Mouse (Mus musculus): Measurements from ENCODE around the gene Otub1. TPM values are rescaled to one million over a fixed set of nuclear protein-coding genes. Genes with fewer than 3 reads are reported as not detected.
A peak's percentile ranks its signal among the peaks of the same experiment; 100 is the strongest.

The Otub1 gene
- total RNA-seq, 2 experiments from 2014 or later = 282 to 286 TPM

GRCm38 (mm10) chr19:7205326-7205725, 790 bp downstream of the Otub1 start:
- no peak for DNase-seq

DNA sequence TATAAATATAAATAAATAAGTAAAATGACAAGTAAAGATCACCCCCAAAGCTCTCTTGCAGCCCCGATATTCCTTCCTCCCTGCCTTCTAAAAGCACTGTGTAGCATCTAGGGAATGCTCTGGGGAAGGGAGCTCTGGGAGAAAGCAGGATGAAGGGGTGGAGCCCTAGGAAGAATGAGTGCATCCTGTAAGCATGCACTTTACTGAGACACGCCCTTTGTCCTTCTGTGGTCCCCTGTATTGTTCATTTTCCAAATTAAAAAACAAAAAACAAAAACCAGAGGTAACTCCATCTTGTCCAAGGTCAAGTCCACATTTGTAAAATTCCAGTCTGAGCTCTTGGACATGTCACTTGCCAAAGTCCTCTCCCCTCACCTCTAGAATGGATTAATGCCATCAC, 1.2 kb downstream of the Otub1 start:
- no peak for DNase-seq

- DNase-seq = no peak
Measured at GRCm38 (mm10) chr19:7200427-7200826, 5.7 kb downstream of the Otub1 start.

GRCm38 (mm10) chr19:7199089-7199488, 7.0 kb downstream of the Otub1 start:
- DNase-seq = no peak

GRCm38 (mm10) chr19:7197445-7197844, 8.7 kb downstream of the Otub1 start:
- no peak for DNase-seq

GRCm38 (mm10) chr19:7196741-7197270, 9.3 kb downstream of the Otub1 start:
- no peak for DNase-seq

DNA sequence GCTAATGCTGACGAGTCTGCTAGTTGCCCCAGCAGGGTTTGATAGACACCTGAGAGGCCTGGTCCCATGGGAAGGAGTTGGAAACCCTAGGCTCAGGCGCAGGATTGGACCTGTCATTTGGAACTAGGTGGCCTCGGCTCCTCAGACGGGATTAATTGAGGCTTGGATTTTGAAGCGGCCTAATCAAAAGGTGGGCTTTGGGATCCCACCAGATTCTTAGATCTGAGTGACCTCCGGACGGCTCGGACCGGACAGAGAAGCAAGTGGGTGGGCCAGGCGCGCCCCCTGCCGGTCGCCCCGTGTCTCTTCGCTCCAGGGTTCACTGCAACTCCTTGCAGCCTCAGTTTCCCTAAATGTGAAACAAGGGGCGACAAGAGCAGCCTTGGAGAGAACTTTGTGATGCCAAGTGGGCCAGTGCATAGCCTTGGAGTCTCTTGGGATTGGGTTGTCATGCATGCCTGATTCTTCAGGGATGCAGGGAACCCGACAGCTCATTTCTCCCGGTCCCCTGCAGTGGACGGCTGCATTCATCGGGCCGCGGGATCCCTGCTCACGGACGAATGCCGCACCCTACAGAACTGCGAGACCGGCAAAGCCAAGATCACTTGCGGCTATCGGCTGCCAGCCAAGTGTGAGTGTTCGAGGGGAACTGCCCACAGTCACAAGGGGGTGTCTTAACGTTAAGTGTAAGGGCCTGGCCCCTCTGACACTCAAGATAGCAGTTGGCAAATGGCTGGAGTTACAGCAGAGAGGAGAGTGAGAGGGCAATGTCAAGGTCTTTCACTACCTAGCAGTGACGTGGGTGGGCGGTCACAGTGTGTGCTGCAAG, 10.0 kb downstream of the Otub1 start:
- DNase-seq = peak in 1 of 2 experiments; percentile 58

DNA sequence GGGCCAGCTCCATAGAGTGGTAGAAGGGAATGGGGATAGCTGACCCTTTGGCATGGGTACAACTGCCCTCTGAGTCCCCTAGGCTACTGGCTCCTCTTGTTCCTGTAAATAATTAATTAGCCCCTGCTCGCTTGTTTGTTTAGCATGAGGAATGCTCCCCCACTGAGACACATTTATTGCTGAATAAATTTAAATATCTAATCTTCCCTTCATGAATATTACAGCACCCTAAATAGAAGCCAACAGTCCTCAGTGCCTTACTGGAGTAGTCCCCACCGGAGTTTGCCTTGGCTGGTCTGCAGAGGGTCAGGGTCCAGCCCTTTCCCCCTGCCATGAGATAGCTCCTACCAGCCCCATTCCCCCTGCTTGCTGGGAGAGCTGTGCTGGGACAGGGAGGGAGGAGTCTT, 13.6 kb downstream of the Otub1 start:
- no peak for DNase-seq

GRCm38 (mm10) chr19:7191639-7192038, 14.5 kb downstream of the Otub1 start:
- DNase-seq = no peak

GRCm38 (mm10) chr19:7190986-7191385, 15.1 kb downstream of the Otub1 start:
- no peak for DNase-seq

GRCm38 (mm10) chr19:7189026-7189425, 17.1 kb downstream of the Otub1 start:
- DNase-seq = no peak

DNA sequence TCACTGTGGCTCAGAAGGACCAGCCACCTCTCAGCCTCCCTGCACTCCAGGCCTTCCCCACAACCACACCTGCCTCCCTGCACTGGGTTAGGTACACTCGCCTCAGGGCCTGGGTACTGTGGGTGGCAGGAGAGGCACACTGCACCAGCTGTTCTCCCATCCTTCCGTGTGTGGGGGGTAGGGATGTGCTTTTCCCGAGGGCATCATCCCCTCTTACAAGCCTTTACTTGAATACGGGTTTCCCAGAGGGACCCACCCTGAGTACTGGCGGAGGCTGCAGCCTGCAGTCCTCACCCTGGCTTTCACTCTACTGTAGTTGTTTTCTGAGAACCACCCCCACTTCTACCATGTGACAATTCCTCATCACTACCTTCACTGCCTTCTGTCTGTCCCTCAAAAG, 19.0 kb downstream of the Otub1 start:
- DNase-seq = no peak

- DNase-seq = no peak
Measured at GRCm38 (mm10) chr19:7185715-7186291, 20.3 kb downstream of the Otub1 start.

DNA sequence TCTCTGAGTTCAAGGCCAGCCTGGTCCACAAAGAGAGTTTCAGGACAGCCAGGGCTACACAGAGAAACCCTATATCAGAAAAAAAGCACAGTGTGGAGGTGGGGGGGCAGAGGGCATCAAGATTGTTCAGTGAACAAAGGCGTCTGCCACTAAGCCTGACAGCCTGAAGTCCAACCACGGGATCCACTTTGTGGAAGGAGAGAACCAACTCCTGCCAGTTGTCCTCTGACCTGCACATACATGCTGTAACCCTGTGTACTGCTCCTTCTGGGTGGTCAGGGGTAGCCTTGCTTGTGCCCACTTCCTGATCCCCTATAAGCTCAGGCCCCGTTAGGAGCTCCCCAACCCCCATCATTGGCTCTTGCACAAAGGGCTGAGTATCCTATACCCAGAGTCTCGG, 21.1 kb downstream of the Otub1 start:
- DNase-seq = no peak

- no peak for DNase-seq
Measured at GRCm38 (mm10) chr19:7183419-7183818, 22.7 kb downstream of the Otub1 start.

DNA sequence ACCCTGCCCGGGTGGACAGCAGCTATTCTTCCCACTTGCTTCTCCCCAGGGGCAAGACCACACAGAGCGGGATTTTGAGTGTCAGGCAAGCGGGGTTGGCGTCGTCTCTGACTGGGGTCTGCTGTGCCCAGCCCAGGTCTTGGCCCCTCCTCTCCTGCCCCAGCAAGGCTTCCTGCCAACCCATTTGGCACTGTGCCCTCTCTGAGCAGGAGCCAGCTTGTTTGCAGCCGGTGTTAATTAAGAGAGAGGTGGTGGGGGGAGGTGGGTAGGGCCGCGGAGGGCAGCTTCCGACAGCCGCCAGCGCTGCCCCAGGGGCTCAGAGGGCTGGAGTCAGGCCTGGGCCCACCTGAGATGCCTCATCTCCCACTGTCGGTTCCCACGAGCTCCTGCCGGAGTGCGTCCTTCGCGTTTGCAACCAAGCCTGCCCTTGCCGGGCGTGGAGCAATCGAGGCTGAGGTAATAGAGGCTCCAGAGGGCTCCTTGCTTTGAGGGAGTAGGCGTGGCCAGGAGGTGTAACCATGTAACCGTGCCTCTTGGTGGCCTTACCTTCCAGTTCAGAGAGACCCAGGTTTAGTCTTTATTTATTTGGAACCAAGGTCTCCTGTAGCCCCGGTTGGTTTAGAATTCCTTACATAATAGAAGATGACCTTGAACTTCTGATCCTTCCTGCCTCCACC, 23.7 kb downstream of the Otub1 start:
- DNase-seq = peak; percentile 78 to 86

GRCm38 (mm10) chr19:7181496-7181895, 24.6 kb downstream of the Otub1 start:
- DNase-seq = no peak

- peak in 1 of 2 experiments; percentile 49 for DNase-seq
Measured at GRCm38 (mm10) chr19:7180756-7181405, 25.2 kb downstream of the Otub1 start.

- DNase-seq = no peak
Measured at GRCm38 (mm10) chr19:7178841-7179452, 27.2 kb downstream of the Otub1 start.

GRCm38 (mm10) chr19:7177804-7178511, 28.2 kb downstream of the Otub1 start:
- DNase-seq = no peak

- DNase-seq = no peak
Measured at GRCm38 (mm10) chr19:7176041-7176696, 29.9 kb downstream of the Otub1 start.
